Mouse (Mus musculus): ENCODE measurements around the gene Adgrg1.

DNA sequence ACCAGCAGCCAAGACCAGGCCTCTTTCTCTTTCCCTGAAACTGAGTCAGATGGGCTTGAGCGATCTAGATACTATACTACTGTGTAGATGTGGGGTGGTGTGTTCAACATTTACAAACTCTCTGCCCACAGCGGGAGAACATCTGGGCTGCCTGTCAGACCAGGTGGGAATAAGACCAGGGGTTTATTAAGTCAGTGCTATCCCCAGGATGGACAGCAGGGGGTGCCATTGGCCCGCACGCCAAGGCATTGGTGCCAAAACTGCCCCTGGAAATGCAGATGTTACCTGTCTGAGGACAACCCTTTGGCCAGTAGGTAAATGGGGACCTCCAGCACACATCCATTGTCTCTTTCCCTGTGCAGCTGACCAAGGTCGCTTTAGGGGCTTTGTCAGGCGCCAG is 32.0 kb upstream of the Adgrg1 start:
- TF ChIP-seq EP300 (IDR thresholded peaks at IDR 0.05; ENCODE audit: low read depth) (no peak), CTCF (IDR thresholded peaks at IDR 0.05; ENCODE audit: low read depth) (peak; percentile 97)

Data from liver, postnatal 0 days (tissue).